Mouse (Mus musculus) kidney, adult 18-20 months (tissue): Measurements from ENCODE around the gene Ankdd1a.

Experiments used
- DNase-seq: peaks from one replicate; pipeline ENCODE4 v3.0.0; 2021

Gene Ankdd1a

DNA sequence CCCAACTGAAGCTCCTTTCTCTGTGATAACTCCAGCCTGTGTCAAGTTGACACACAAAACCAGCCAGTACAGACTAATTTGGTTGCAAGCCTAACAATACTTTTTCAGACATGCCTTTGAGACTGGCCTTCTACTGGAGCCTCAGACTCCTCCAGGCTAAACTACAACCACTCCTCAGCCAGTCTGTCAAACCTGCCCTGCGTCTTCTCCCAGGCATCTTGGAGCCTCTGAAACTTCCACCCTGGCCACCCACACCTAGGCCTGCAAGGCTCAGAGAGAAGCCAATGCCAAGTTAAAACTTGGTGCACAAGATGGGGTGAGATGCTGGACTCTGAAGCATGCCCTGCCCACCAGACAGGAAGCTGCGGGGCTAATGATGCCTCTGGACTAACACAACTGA lies 27.6 kb downstream of the Ankdd1a start:
- DNase-seq, result no peak

DNA sequence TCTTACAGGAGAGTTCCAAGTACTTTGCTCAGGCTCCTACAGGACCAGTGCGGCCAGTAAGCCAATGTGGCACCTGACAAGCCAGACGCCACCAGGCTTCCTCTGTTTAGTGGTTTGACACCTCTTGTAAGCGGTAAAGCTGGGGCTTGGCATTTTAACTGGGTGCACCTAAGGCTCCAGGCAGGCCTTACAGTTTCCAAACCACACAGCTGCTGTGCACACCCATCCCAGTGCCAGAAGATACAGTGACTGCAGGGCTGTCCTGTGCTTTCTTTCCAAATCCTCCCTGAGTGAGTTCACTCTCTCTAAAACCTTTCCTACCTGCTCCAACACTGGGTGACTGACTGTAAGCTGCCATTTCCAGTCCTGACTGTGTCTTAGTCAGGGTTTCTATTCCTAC lies 28.5 kb downstream of the Ankdd1a start:
- DNase-seq, result no peak

DNA sequence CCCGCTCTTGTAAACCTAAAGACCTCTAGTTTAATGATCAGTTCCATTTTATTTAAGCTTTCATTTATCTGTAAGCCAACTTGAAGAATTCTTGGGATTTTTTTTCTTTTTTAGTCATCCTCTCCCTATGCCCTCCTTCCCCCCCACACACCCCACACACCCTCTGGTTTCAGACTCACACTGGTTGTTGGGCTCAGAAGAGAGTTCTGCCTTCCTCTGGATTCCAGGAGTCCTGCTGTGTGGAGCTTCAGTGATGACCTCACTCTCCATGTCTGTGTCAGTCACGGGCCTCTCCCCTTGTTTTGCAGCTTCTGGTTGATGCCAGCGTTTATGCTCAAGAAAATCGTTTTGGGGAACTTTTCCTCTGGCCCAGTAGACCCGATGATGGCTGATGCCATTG lies 39.9 kb downstream of the Ankdd1a start:
- DNase-seq, result no peak

DNA sequence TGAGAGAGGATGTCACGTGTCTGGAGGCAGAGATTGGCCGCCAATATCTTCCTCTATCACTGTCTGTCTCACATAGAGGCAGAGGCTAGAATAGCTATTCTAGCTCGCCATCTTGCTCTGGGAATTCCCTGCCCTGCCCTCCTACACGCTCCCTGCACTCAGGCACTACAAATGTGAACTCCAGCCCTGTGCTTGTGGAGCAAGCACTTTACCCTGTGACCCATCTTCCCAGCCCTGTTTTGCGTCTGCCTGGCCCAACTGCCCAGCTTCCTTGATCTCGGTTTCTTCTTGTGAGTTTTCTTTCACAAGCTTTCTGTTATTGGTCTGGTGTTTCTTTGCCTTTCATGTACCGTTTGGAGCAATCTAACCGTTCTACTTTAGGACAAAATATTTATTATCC lies 40.8 kb downstream of the Ankdd1a start:
- no peak for DNase-seq

DNA sequence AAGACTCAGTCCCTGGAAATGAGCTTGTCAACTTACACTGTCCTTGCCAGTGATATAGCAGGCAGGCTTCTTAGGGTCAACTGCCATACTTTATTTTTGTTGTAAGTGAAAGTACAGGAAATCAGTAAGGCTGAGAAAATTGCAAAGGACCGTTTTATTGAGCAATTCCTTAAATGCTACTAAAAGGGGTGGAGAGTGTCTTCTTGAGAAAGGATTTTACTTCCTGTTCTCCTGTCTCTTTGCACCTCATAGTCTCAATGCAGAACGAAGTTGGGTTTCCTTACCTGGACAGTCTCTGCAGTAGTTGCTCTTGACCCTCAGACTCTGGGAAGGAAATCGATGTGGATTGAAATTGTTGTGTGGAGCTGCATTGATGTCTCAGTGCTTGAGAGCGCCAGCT lies 47.2 kb downstream of the Ankdd1a start:
- no peak for DNase-seq

DNA sequence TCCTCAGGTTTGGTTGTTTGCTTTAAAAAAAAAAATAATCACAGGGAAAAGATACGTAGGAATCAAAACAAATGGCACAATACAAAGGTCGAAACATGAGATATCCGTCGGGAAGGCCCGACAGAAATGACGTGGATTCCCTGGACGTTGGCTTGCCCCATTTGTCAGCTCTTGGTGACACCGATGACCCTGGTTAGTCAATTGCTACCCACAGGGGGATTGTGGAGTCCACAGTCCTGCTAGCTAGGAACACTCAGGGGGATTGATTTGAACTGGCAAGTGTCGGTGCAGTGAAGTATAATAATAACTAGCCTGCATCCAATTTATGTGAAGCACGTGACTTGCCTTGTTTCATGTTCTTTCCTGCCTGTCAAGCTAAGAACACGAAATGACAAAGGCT lies 52.3 kb downstream of the Ankdd1a start:
- no peak for DNase-seq

DNA sequence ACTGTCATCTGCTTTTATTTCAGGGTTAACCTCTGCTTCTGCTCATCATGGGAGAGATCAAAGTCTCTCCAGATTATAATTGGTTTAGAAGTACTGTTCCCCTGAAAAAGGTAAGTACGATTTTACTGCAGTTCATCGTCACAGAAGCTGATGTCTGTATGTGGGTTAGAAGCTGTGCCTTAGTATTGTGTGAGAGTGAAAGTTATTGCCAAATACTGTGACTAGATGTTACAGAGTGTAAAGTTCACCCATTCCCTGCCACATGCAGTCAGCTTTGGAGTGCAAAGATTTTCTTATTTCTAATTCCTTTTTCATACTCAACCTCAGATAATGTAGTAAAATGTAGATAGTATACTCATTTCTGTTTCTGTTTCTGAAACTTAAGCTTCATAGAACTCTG lies 54.8 kb downstream of the Ankdd1a start:
- no peak for DNase-seq

DNA sequence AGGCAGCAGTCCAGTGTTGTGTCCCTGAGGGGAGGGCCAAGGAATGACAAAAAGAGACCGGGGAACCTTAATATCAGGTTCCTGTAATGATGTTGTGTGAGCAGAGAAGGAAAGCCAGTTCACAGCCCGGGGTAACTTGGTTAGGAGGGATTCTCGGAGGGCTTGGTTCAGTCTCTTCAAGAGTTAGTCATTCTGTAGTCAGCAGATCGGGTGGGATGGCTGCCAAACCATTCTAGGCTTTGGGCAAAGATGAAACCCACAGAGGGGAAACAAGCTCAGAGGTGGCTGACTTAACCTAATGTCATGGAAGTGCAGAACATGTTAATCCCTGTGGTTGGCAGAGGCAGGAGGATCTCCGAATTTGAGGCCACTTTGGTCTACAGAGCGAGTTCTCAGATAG lies 55.8 kb downstream of the Ankdd1a start:
- peak; percentile 53 for DNase-seq

DNA sequence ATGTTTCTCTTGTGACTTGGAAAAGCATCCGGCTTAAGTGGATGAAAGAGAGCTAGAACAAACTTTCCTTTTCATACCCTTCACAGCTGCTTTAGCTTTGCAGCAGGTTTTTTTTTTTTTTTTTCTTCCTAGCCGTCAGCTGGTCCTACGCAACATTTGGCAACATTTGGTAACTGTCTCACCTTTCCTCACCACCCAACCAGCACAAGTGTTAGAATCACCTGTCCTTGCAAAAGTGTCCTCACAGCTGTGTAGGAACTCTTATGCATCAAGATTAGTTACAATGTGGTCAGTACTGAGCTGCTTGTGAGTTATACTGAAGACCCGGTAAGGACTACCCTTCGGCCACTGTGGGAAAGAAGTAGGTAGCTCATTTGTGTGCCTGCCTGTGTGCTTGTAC lies 57.4 kb downstream of the Ankdd1a start:
- DNase-seq, result no peak

DNA sequence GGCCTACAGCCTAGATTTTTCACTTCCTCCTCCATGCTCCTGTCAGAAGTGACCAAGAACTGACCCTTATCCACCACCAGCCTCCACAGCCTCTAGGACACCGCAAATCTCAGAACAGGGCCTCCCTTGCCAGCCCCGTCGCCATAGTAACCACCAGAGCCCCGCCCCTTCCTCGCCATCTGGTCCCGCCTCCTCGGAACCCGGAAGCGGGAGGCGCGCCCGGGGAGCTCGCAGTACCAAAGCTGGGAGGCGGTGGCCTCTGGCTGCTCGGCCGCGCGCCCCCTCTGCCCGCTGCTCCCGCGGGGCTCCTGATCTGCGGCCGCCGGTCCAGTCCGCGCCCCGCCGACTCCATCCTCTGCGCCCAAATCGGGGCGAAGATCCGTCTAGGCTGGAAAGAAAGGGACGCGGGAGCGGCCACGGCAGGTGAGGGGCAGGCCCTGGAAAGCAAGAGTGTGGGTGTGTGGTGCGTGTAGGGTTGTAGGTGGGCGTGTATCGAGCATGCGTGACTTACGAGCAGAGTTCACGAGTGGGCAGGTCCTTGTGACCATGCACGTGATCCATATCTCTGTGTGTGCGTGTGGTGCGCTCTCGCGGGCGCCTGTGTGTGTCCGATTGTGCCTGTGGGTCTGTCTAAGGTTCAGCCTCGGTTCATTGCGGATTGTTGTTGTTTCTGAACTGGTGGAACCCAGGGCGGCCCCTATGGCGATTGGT lies 59.1 kb downstream of the Ankdd1a start, which contains the start of gene Spg21:
Gene Spg21, plus strand, starts transcription at position 216 of the 711 bp plus-strand sequence.
- DNase-seq, result peak; percentile 98

DNA sequence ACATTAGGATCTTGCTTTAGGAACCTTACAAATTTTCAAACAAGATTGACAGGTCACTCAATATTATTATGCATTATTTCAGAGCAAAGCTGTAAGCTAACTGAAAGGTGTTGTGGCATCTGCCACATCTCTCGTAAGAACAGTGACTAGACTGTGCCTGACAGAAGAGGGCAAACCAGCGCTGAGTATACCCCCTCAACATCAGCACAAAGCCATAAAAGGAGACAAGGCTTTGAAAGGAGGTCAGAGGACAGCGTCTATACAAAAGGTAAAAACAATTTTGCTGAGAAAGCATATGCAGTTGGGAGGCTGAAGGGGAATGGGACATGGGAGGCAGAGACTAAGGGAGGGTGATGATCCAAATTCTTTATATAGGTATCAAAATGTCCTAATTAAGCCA lies 59.8 kb downstream of the Ankdd1a start:
- no peak for DNase-seq

DNA sequence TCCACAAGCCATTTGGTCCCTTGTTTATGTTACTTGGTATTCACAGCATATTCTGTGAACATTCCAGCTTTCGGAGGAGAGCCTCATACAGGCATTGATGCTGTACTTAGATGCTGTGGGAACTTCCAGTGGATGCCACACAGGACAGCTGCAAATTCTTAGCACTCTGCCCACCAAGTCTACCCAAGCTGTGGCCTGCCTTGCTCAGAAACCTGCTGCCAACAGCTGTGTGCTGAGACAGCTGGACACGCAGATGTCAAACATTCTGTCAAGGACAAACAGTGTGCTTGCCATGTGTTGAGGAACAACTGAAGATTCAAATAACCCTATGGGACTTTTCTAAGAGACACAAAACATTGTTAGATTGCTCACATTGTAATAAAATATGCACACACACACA lies 61.0 kb downstream of the Ankdd1a start:
- DNase-seq, result no peak

DNA sequence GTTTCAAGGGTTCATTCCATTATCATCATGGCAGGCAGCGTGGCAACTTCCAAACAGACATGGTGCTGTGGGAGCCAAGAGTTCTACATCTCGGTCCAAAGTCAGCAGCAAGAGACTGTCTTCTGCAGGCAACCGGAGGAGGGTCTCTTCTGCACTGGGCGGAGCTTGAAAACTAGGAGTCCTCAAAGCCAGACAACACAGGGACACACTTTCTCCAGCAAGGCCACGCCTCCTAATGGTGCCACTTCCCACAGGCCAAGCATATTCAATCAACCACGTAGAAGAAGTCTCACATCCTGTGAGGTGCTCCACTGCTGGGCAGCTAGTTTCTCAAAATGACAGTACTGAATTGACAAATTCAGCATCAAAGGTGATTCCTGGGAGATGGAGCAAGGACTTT lies 72.0 kb downstream of the Ankdd1a start:
- DNase-seq, result no peak

DNA sequence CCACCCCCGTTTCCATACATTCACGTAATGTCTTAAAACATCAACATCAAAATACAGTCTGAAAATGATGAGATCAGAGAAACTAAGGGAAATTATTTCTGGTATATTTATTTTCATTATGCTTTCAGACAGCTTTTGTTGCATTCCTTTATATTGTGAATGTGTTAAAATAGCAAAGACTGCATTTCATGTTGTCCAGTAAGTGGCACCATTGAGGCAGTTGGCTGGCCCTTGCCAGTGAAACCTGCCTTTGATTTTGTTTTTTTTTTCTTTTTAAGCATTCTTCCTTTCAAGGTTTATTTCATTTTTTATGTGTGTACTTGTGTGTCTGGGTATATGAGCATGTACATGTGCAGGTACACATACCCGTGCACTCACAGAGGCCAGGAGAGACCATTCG lies 75.3 kb downstream of the Ankdd1a start:
- no peak for DNase-seq
